Mouse (Mus musculus): ENCODE results near the gene Cdk14. TPM values are rescaled to one million over a fixed set of nuclear protein-coding genes. Genes with fewer than 3 reads are reported as not detected.
"Not testable (repeated sequence)": the region's sequence is repeated elsewhere in the genome, so short reads cannot be mapped to it uniquely, and the experiment has no call there.

Gene Cdk14
- total RNA-seq, 2 experiments from 2014 or later = 138 TPM

GRCm38 (mm10) chr5:5330926-5331460 lies 89.1 kb downstream of the Cdk14 start:
- no peak for DNase-seq (ENCODE audit: extremely low spot score in 1 of 2, low spot score in 2 of 2)

GRCm38 (mm10) chr5:5329018-5329417 lies 91.1 kb downstream of the Cdk14 start:
- DNase-seq (ENCODE audit: extremely low spot score in 1 of 2, low spot score in 2 of 2); intact Hi-C loops (cut with DNase I): not testable (repeated sequence)

More at GRCm38 (mm10) chr5:5330926-5331460, 89.1 kb downstream of the Cdk14 start:
- intact Hi-C loops (cut with DNase I) = no loop called here

DNA sequence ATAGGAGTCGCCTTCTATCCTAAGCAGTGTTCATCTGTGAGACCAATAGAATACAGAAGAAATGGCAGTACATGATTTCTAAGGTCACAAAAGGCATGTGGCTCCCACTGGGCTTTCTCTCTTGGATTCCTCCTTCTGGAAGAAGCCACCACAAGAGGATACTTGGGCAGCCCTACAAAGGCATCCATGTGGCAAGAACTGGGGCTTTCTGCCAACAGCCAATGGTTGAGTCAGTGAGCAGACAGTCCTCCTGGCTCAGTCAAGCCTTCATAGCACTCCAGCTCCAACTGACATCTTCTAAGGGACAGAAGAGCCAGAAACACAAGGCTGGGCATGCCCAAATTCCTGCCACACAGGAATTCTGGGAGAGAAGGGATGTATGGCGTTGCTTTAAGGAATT lies 93.4 kb downstream of the Cdk14 start:
- DNase-seq (ENCODE audit: extremely low spot score in 1 of 2, low spot score in 2 of 2) = no peak
- intact Hi-C loops (cut with DNase I) = no loop called here

DNA sequence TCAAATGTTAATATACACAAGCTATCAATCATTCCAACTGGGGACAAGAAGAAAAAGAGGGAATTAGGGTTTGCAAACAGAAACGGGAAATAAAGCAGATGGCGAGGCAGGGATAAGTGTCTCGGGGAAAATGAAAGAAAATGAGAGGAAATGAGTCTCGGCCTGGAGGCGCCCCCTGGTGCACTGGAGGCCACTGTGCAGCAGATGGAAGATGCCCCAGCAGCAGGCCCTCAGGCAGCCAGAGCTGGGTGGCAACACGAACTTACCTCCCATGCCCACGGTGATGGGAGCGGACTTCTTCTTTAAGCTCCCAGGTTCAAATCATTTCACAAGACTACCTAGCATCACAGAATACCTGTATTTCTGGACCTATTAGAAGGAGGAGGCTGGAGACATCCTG lies 97.4 kb downstream of the Cdk14 start:
- DNase-seq (ENCODE audit: extremely low spot score in 1 of 2, low spot score in 2 of 2) = no peak
- intact Hi-C loops (cut with DNase I) = no loop called here

- DNase-seq (ENCODE audit: extremely low spot score in 1 of 2, low spot score in 2 of 2) = peak in 1 of 2 experiments; percentile 24
- intact Hi-C loops (cut with DNase I) = no loop called here
Observed at GRCm38 (mm10) chr5:5320506-5321181, 99.5 kb downstream of the Cdk14 start.

GRCm38 (mm10) chr5:5319824-5320505 lies 100.1 kb downstream of the Cdk14 start:
- DNase-seq (ENCODE audit: extremely low spot score in 1 of 2, low spot score in 2 of 2) = no peak
- intact Hi-C loops (cut with DNase I) = no loop called here

DNA sequence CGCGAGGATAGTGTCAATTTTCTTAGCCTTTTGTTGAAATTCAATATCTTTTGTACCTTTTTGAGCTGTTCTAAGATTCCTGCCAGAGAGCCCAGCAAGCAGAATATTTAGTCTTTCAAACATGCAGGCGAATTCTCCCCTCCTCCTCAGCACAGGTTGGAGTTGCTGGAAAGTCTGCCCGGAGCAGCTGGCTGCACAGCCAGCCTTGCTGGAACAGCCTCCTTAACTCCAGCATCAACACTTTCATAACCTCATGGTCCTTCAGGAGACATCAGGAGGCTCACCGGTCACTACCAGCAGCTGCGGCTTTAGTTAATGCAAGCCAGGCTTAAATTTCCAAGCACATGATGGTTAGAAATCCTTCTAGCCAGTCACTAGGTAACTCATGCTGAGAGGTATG lies 105.8 kb downstream of the Cdk14 start:
- intact Hi-C loops (cut with DNase I) = no loop called here
- DNase-seq (ENCODE audit: extremely low spot score in 1 of 2, low spot score in 2 of 2) = no peak

GRCm38 (mm10) chr5:5313195-5313760 lies 106.8 kb downstream of the Cdk14 start:
- intact Hi-C loops (cut with DNase I) = no loop called here
- DNase-seq (ENCODE audit: extremely low spot score in 1 of 2, low spot score in 2 of 2) = no peak

GRCm38 (mm10) chr5:5305286-5305685 lies 114.8 kb downstream of the Cdk14 start:
- no peak for DNase-seq (ENCODE audit: extremely low spot score in 1 of 2, low spot score in 2 of 2)
- intact Hi-C loops (cut with DNase I) = no loop called here

DNA sequence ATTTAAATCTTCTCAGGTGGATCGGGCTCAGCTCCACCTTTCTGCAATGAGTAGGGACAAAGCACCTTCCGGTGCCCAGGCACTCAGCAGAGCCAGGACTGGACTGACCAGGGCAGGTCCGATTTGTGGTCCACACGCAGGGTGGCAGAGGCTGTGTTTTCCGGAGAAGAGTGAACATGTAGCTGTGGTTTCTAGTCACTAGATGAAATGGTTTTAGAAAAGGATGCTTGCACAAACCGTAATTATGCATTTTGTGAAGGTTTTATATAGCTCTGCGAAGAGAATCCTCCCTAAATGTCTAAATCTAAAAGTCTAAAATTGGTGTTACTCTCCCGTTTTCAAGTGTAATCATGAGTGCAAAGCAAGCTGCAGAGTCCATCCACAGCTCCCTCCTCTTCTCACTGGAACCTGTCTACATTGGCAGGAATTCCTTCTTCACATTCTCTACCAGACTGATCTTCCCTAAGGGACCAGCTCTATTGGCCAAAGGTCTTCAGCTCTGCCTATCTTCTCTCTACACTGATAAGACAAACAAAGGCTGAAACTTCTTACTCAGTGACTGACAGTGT lies 116.9 kb downstream of the Cdk14 start:
- intact Hi-C loops (cut with DNase I) = no loop called here
- no peak for DNase-seq (ENCODE audit: extremely low spot score in 1 of 2, low spot score in 2 of 2)

DNA sequence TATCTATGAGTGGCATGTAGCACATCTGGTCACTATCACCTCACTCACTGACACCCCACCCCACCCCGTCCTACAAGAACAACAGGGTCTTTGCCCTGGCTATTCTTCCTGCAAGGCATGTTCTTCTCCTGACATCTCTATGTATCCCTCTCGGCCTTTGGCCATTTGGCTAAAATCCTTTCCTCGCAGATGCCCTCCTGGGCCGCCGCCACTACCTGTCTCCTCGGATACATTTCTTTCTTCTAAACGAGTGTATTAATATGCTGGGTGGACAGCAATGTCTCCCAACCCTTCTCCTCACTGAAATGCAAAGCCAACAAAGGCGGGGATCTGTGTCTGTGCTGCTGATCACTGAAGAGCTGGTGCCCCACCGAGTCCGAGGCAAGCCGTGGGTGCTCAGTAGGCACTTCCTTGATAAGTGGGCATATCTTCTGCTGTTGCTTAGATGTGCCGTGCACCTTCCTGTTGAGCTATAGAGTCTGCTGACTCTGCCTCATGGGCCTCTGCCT lies 118.5 kb downstream of the Cdk14 start:
- DNase-seq (ENCODE audit: extremely low spot score in 1 of 2, low spot score in 2 of 2) = no peak
- intact Hi-C loops (cut with DNase I) = no loop called here

GRCm38 (mm10) chr5:5300998-5301397 lies 119.1 kb downstream of the Cdk14 start:
- DNase-seq (ENCODE audit: extremely low spot score in 1 of 2, low spot score in 2 of 2) = no peak

GRCm38 (mm10) chr5:5300290-5300689 lies 119.8 kb downstream of the Cdk14 start:
- intact Hi-C loops (cut with DNase I) = no loop called here
- no peak for DNase-seq (ENCODE audit: extremely low spot score in 1 of 2, low spot score in 2 of 2)

More at GRCm38 (mm10) chr5:5300998-5301397, 119.1 kb downstream of the Cdk14 start:
- intact Hi-C loops (cut with DNase I) = no loop called here

DNA sequence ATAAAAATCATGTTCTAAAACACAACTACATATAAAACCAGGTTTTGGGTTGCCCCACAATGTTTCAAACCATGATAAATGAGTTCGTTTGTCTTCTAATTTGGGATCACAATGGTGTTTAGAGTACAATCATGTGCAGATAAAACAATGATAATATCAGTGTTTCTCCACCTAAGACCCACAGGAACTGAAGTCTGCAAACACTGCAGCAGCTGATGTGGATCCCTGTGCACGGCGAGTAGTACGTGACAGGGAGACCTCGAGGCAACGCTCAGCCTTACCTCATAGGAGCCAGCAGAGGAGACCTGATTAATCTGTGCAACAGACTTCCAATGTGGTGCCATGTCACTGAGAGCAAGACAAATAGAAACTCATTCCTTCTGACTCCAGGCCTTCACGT lies 122.9 kb downstream of the Cdk14 start:
- no peak for DNase-seq (ENCODE audit: extremely low spot score in 1 of 2, low spot score in 2 of 2)
- intact Hi-C loops (cut with DNase I) = no loop called here

- no peak for DNase-seq (ENCODE audit: extremely low spot score in 1 of 2, low spot score in 2 of 2)
- intact Hi-C loops (cut with DNase I) = no loop called here
Observed at GRCm38 (mm10) chr5:5296773-5297172, 123.3 kb downstream of the Cdk14 start.

GRCm38 (mm10) chr5:5292830-5293542 lies 127.1 kb downstream of the Cdk14 start:
- no peak for DNase-seq (ENCODE audit: extremely low spot score in 1 of 2, low spot score in 2 of 2)
- intact Hi-C loops (cut with DNase I) = no loop called here

DNA sequence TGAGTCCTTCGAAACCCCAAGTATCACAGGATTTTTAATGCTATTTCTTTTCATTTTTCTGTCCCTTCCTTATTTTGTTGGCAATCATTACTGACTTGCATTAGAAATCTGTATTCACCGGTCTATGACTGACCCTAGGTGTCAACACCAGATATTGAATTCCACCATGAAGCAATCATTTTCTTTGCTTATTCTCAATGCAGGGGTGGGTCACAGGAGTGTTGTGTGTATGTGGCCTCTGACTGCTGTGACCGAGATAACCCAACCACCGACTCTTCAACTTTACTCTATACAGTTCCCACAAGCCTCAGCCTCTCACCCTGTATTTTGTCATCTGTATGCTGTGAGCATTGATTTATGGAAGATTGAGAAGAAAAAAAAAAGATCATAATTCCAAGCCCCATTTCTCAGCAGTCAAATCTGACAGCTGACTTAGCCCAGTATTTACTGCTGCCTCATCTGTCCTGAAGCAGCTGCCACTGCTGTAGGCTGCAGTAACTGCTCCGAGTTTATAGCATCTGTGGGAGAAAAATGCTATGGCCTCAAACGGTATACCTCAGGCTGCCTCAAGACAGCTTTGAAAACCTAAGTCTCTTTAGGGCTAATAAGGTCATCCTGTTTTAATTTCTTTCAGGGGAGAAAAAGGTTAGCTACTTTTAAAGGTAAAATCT lies 128.7 kb downstream of the Cdk14 start:
- DNase-seq (ENCODE audit: extremely low spot score in 1 of 2, low spot score in 2 of 2) = no peak
- intact Hi-C loops (cut with DNase I) = no loop called here

DNA sequence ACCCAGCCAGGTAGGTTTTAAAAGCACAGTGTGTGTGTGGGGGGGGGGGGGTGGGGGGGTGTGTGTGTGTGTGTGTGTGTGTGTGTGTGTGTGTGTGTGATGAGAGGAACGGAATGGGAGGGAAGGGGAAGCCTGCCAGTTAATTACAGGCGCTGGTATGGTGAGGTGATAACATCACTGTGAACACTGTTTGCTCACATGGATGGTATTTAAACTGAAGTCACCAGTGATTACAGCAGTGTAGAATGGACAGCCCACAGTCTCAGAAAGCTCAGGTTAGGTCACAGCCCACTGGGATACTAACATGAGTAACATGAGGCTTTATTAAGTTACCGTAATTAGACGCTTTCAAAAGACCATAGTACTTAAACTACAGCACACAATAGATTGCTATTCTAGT lies 129.4 kb downstream of the Cdk14 start:
- intact Hi-C loops (cut with DNase I) = no loop called here
- DNase-seq (ENCODE audit: extremely low spot score in 1 of 2, low spot score in 2 of 2) = no peak

Data from left cerebral cortex, postnatal 10 days (tissue).